Mouse (Mus musculus) layer of hippocampus, adult 11-12 months (tissue): ENCODE results near the gene Apoh.

Experiments
- DNase-seq: peaks from one replicate; pipeline ENCODE4 v3.0.0; 2022; ENCODE audit warnings: low spot score

Gene Apoh

GRCm38 (mm10) chr11:108342781-108343768 is at the start of gene Apoh:
TSS of gene Apoh (plus strand) at chr11:108343354.
- peak; percentile 38 for DNase-seq

GRCm38 (mm10) chr11:108293843-108294242 is 49.3 kb upstream of the Apoh start:
- DNase-seq, result no peak

- DNase-seq, result no peak
These were observed 48.8 kb upstream of the Apoh start for GRCm38 (mm10) chr11:108294305-108294813.

GRCm38 (mm10) chr11:108295373-108295772 is 47.8 kb upstream of the Apoh start:
- DNase-seq, result no peak

GRCm38 (mm10) chr11:108297956-108298355 is 45.2 kb upstream of the Apoh start:
- no peak for DNase-seq

GRCm38 (mm10) chr11:108299913-108300312 is 43.2 kb upstream of the Apoh start:
- DNase-seq, result no peak

GRCm38 (mm10) chr11:108300443-108300842 is 42.7 kb upstream of the Apoh start:
- DNase-seq, result no peak

- DNase-seq, result no peak
These were observed 42.1 kb upstream of the Apoh start for GRCm38 (mm10) chr11:108301036-108301435.

GRCm38 (mm10) chr11:108301796-108302490 is 41.2 kb upstream of the Apoh start:
- DNase-seq, result no peak

GRCm38 (mm10) chr11:108303787-108304186 is 39.4 kb upstream of the Apoh start:
- no peak for DNase-seq

- DNase-seq, result no peak
These were observed 35.9 kb upstream of the Apoh start for GRCm38 (mm10) chr11:108307258-108307657.

GRCm38 (mm10) chr11:108308253-108308652 is 34.9 kb upstream of the Apoh start:
- no peak for DNase-seq

- no peak for DNase-seq
These were observed 33.4 kb upstream of the Apoh start for GRCm38 (mm10) chr11:108309791-108310190.

GRCm38 (mm10) chr11:108311912-108312311 is 31.2 kb upstream of the Apoh start:
- no peak for DNase-seq

GRCm38 (mm10) chr11:108312516-108312915 is 30.6 kb upstream of the Apoh start:
- no peak for DNase-seq

- no peak for DNase-seq
These were observed 27.4 kb upstream of the Apoh start for GRCm38 (mm10) chr11:108315736-108316135.

GRCm38 (mm10) chr11:108317878-108318277 is 25.3 kb upstream of the Apoh start:
- DNase-seq, result no peak

GRCm38 (mm10) chr11:108319162-108319561 is 24.0 kb upstream of the Apoh start:
- DNase-seq, result no peak

- DNase-seq, result no peak
These were observed 22.6 kb upstream of the Apoh start for GRCm38 (mm10) chr11:108320561-108320960.

GRCm38 (mm10) chr11:108322156-108322555 is 21.0 kb upstream of the Apoh start:
- DNase-seq, result no peak

GRCm38 (mm10) chr11:108325943-108326342 is 17.2 kb upstream of the Apoh start:
- DNase-seq, result no peak

- DNase-seq, result no peak
These were observed 12.3 kb upstream of the Apoh start for GRCm38 (mm10) chr11:108330818-108331217.

GRCm38 (mm10) chr11:108333006-108333405 is 10.1 kb upstream of the Apoh start:
- no peak for DNase-seq
